Comparison of ENCODE assay signal across 8 mouse cellular contexts in genomic region chr4:45185331-45185669, GRCm38 (mm10). TPM values are rescaled to one million over a fixed set of nuclear protein-coding genes. Genes with fewer than 3 reads are reported as not detected.
DNase-seq lines count a peak whose midpoint lies in the region; ATAC-seq and TF ChIP-seq lines count a peak whose summit lies in the region.

No protein-coding gene starts in this region.

- no peak overlapping the region for H3K27ac ChIP-seq in kidney, embryonic 16.5 days (ENCODE audit: low read length)
- no peak overlapping the region for H3K27ac ChIP-seq in cortical plate, adult 2 months (ENCODE audit: insufficient read depth, low read length)
- no peak overlapping the region for H3K27ac ChIP-seq in hindbrain, embryonic 15.5 days (replicated peaks)
- H3K27ac ChIP-seq in midbrain, postnatal 0 days (ENCODE audit: low read depth, low read length), result no peak overlapping the region

- TF ChIP-seq POLR2A in cortical plate, adult 2 months (IDR thresholded peaks at IDR 0.05; ENCODE audit: extremely low read depth, insufficient read depth, low read length), result no peak

- H3K4me2 ChIP-seq in kidney, embryonic 16.5 days (replicated peaks; ENCODE audit: low read depth, low read length), result peak overlapping the region; percentile 100
- peak overlapping the region; percentile 97 for H3K4me2 ChIP-seq in hindbrain, embryonic 15.5 days
- H3K4me2 ChIP-seq in midbrain, postnatal 0 days (ENCODE audit: low read depth, low read length, poor library complexity, severe bottlenecking), result peak overlapping the region; percentile 97

- 2% methylated on average over 10 of the region's 10 CpGs for WGBS in kidney, embryonic 16.5 days
- 2% methylated on average over 10 of the region's 10 CpGs for WGBS in hindbrain, embryonic 15.5 days
- WGBS in midbrain, postnatal 0 days, result 2% methylated on average over 10 of the region's 10 CpGs

- no peak for DNase-seq in kidney, adult 9 months
- no peak for DNase-seq in midbrain, postnatal 0 days (ENCODE audit: low spot score)
- no peak for DNase-seq in cerebellum, adult 8-10 months
- no peak for DNase-seq in spleen, postnatal 14 days (ENCODE audit: low spot score in 2 of 2)

- H3K4me1 ChIP-seq in kidney, embryonic 16.5 days (ENCODE audit: insufficient read depth, low read length), result peaks cover 10% of the 10 kb centered on the region
- no peaks in the 10 kb centered on the region for H3K4me1 ChIP-seq in cortical plate, adult 2 months (ENCODE audit: control insufficient read depth, insufficient read depth, low read length)
- peaks cover 13% of the 10 kb centered on the region for H3K4me1 ChIP-seq in hindbrain, embryonic 15.5 days (replicated peaks)
- H3K4me1 ChIP-seq in midbrain, postnatal 0 days (ENCODE audit: insufficient read depth, low read length), result no peaks in the 10 kb centered on the region; the same call in 1 of the 2 replicates

- no peaks in the 10 kb centered on the region for H3K36me3 ChIP-seq in kidney, embryonic 16.5 days (ENCODE audit: insufficient read depth, low read length)
- H3K36me3 ChIP-seq in hindbrain, embryonic 15.5 days, result no peaks in the 10 kb centered on the region
- H3K36me3 ChIP-seq in midbrain, postnatal 0 days (ENCODE audit: insufficient read depth, low read length), result no peaks in the 10 kb centered on the region

- peak; percentile 41 for ATAC-seq in kidney, embryonic 16.5 days (ENCODE audit: low FRiP score, low TSS enrichment)
- no peak; the same call in none of the 2 replicates for ATAC-seq in hindbrain, embryonic 15.5 days (ENCODE audit: low FRiP score, low read depth)
- peak; percentile 20; the same call in 1 of the 2 replicates for ATAC-seq in midbrain, postnatal 0 days (ENCODE audit: low FRiP score)
- no peak for ATAC-seq in frontal cortex, adult (ENCODE audit: low TSS enrichment)

- no peak for TF ChIP-seq CTCF in cortical plate, adult 2 months (IDR thresholded peaks at IDR 0.05; ENCODE audit: extremely low read depth, insufficient read depth, low read length)
- TF ChIP-seq CTCF in midbrain, postnatal 0 days (IDR thresholded peaks at IDR 0.05), result no peak

- peak overlapping the region; percentile 69 for H3K4me3 ChIP-seq in kidney, embryonic 16.5 days (ENCODE audit: low read length)
- peak overlapping the region; percentile 54 for H3K4me3 ChIP-seq in cortical plate, adult 2 months (ENCODE audit: insufficient read depth, low read length)
- H3K4me3 ChIP-seq in hindbrain, embryonic 15.5 days, result peak overlapping the region; percentile 68
- H3K4me3 ChIP-seq in midbrain, postnatal 0 days (ENCODE audit: low read depth, low read length), result peak overlapping the region; percentile 78

- H3K9ac ChIP-seq in kidney, embryonic 16.5 days (replicated peaks; ENCODE audit: low read length), result peak overlapping the region; percentile 69
- H3K9ac ChIP-seq in hindbrain, embryonic 15.5 days, result peak overlapping the region; percentile 50; the same call in 1 of the 2 replicates
- peak overlapping the region; percentile 68 for H3K9ac ChIP-seq in midbrain, postnatal 0 days (replicated peaks; ENCODE audit: low read length, poor library complexity, severe bottlenecking)

- peaks cover 18% of the 10 kb centered on the region for H3K27me3 ChIP-seq in kidney, embryonic 16.5 days (ENCODE audit: insufficient read depth, low read length)
- peaks cover 10% of the 10 kb centered on the region; the same call in 1 of the 2 replicates for H3K27me3 ChIP-seq in hindbrain, embryonic 15.5 days
- no peaks in the 10 kb centered on the region for H3K27me3 ChIP-seq in midbrain, postnatal 0 days (ENCODE audit: insufficient read depth, low read length)

- H3K9me3 ChIP-seq in kidney, embryonic 16.5 days (ENCODE audit: low read length), result no peaks in the 10 kb centered on the region
- no peaks in the 10 kb centered on the region for H3K9me3 ChIP-seq in hindbrain, embryonic 15.5 days
- H3K9me3 ChIP-seq in midbrain, postnatal 0 days (ENCODE audit: low read length), result no peaks in the 10 kb centered on the region

RNA-seq across cellular contexts. Expression of gene Frmpd1, which starts 0.6 kb away (rescaled TPM):
- 0.30 and 0.41 TPM in 2 replicates for polyA plus RNA-seq in kidney, embryonic 16.5 days (2015; fragmentation: Nextera tagmentation; extraction: Ambion mirVana)
- polyA plus RNA-seq in cortical plate, adult 2 months (2012; rRNA removed), result 6.7 and 7.6 TPM in 2 replicates
- 2.3 and 2.9 TPM in 2 replicates for polyA plus RNA-seq in hindbrain, embryonic 15.5 days (2015; fragmentation: Nextera tagmentation; extraction: Ambion mirVana)
- 5.9 and 9.6 TPM in 2 replicates for total RNA-seq in midbrain, postnatal 0 days (2014; rRNA removed)
- polyA plus RNA-seq in midbrain, postnatal 0 days (2015; fragmentation: Nextera tagmentation; extraction: Ambion mirVana), result 3.0 and 3.2 TPM in 2 replicates

Comparison
In these comparisons a context has a peak if more than half of its experiments do, and no peak if none do; other contexts are left out.
1. ATAC-seq: peak in kidney, embryonic 16.5 days (single experiment) and midbrain, postnatal 0 days (single experiment); none in hindbrain, embryonic 15.5 days (single experiment) and frontal cortex, adult (single experiment).
2. Peak in every context shown above with its lines, with median percentiles within 50 percentile points of each other: H3K4me2 ChIP-seq, H3K4me3 ChIP-seq and H3K9ac ChIP-seq.